Mouse (Mus musculus): ENCODE measurements at regions not wholly inside any gene's neighbourhood (a gene's known extent, or its start where the extent isn't known, plus 50 kb on each side); places are given as distances from the start of the nearest gene placed in this dataset.

GRCm38 (mm10) chr16:75291194-75291593 is 294.7 kb downstream of the Lipi start:
- WGBS = 43% methylated on average over 4 of the region's 4 CpGs
- no peak overlapping the region for H3K9ac ChIP-seq (replicated peaks; ENCODE audit: low read length, poor library complexity, severe bottlenecking)

GRCm38 (mm10) chr16:75287150-75287549 is 298.7 kb downstream of the Lipi start:
- 96% methylated on average over 1 of the region's 1 CpGs for WGBS
- Histone ChIP-seq H3K4me2 (ENCODE audit: low read depth, low read length, poor library complexity, severe bottlenecking) (no peak overlapping the region), H3K9me3 (ENCODE audit: low read length) (no peaks in the 10 kb centered on the region), H3K36me3 (ENCODE audit: insufficient read depth, low read length) (no peaks in the 10 kb centered on the region), H3K27me3 (ENCODE audit: insufficient read depth, low read length) (no peaks in the 10 kb centered on the region), H3K9ac (replicated peaks; ENCODE audit: low read length, poor library complexity, severe bottlenecking) (no peak overlapping the region), H3K4me1 (ENCODE audit: insufficient read depth, low read length) (no peaks in the 10 kb centered on the region), H3K27ac (ENCODE audit: low read depth, low read length) (no peak overlapping the region), H3K4me3 (ENCODE audit: low read depth, low read length) (no peak overlapping the region)
- TF ChIP-seq CTCF (IDR thresholded peaks at IDR 0.05) = no peak
- DNase-seq (ENCODE audit: low spot score) (no peak), ATAC-seq (ENCODE audit: low FRiP score) (no peak)

More at GRCm38 (mm10) chr16:75291194-75291593, 294.7 kb downstream of the Lipi start:
- Histone ChIP-seq H3K36me3 (ENCODE audit: insufficient read depth, low read length) (no peaks in the 10 kb centered on the region), H3K27me3 (ENCODE audit: insufficient read depth, low read length) (no peaks in the 10 kb centered on the region), H3K9me3 (ENCODE audit: low read length) (no peaks in the 10 kb centered on the region), H3K4me2 (ENCODE audit: low read depth, low read length, poor library complexity, severe bottlenecking) (no peak overlapping the region), H3K4me1 (ENCODE audit: insufficient read depth, low read length) (no peaks in the 10 kb centered on the region), H3K27ac (ENCODE audit: low read depth, low read length) (no peak overlapping the region), H3K4me3 (ENCODE audit: low read depth, low read length) (no peak overlapping the region)
- DNase-seq (ENCODE audit: low spot score) (peak; percentile 39), ATAC-seq (ENCODE audit: low FRiP score) (no peak)
- TF ChIP-seq CTCF (IDR thresholded peaks at IDR 0.05) = peak; percentile 73

- Histone ChIP-seq H3K9ac (replicated peaks; ENCODE audit: low read length, poor library complexity, severe bottlenecking) (no peak overlapping the region), H3K27ac (ENCODE audit: low read depth, low read length) (no peak overlapping the region), H3K4me2 (ENCODE audit: low read depth, low read length, poor library complexity, severe bottlenecking) (no peak overlapping the region), H3K4me3 (ENCODE audit: low read depth, low read length) (no peak overlapping the region), H3K9me3 (ENCODE audit: low read length) (no peaks in the 10 kb centered on the region), H3K27me3 (ENCODE audit: insufficient read depth, low read length) (no peaks in the 10 kb centered on the region), H3K36me3 (ENCODE audit: insufficient read depth, low read length) (no peaks in the 10 kb centered on the region), H3K4me1 (ENCODE audit: insufficient read depth, low read length) (no peaks in the 10 kb centered on the region)
- DNase-seq (ENCODE audit: low spot score) (no peak), ATAC-seq (ENCODE audit: low FRiP score) (no peak)
- 90% methylated on average over 2 of the region's 2 CpGs for WGBS
- TF ChIP-seq CTCF (IDR thresholded peaks at IDR 0.05) = no peak
These were observed 300.1 kb downstream of the Lipi start for GRCm38 (mm10) chr16:75285811-75286210.

GRCm38 (mm10) chr16:75263903-75264302 is 322.0 kb downstream of the Lipi start:
- Histone ChIP-seq H3K4me3 (ENCODE audit: low read depth, low read length) (no peak overlapping the region), H3K27ac (ENCODE audit: low read depth, low read length) (no peak overlapping the region), H3K4me2 (ENCODE audit: low read depth, low read length, poor library complexity, severe bottlenecking) (no peak overlapping the region), H3K9me3 (ENCODE audit: low read length) (no peaks in the 10 kb centered on the region), H3K4me1 (ENCODE audit: insufficient read depth, low read length) (no peaks in the 10 kb centered on the region), H3K36me3 (ENCODE audit: insufficient read depth, low read length) (no peaks in the 10 kb centered on the region), H3K9ac (replicated peaks; ENCODE audit: low read length, poor library complexity, severe bottlenecking) (no peak overlapping the region), H3K27me3 (ENCODE audit: insufficient read depth, low read length) (no peaks in the 10 kb centered on the region)
- ATAC-seq (ENCODE audit: low FRiP score) (no peak), DNase-seq (ENCODE audit: low spot score) (peak; percentile 8)
- 65% methylated on average over 6 of the region's 6 CpGs for WGBS
- no peak for TF ChIP-seq CTCF (IDR thresholded peaks at IDR 0.05)

- no peak for DNase-seq (ENCODE audit: low spot score)
- Histone ChIP-seq H3K36me3 (ENCODE audit: insufficient read depth, low read length) (no peaks in the 10 kb centered on the region), H3K9me3 (ENCODE audit: low read length) (no peaks in the 10 kb centered on the region), H3K9ac (replicated peaks; ENCODE audit: low read length, poor library complexity, severe bottlenecking) (no peak overlapping the region), H3K4me3 (ENCODE audit: low read depth, low read length) (no peak overlapping the region), H3K27me3 (ENCODE audit: insufficient read depth, low read length) (no peaks in the 10 kb centered on the region), H3K27ac (ENCODE audit: low read depth, low read length) (no peak overlapping the region), H3K4me2 (ENCODE audit: low read depth, low read length, poor library complexity, severe bottlenecking) (no peak overlapping the region), H3K4me1 (ENCODE audit: insufficient read depth, low read length) (no peaks in the 10 kb centered on the region)
- 91% methylated on average over 1 of the region's 1 CpGs for WGBS
- no peak for TF ChIP-seq CTCF (IDR thresholded peaks at IDR 0.05)
- ATAC-seq (ENCODE audit: low FRiP score) = no peak
These were observed 330.9 kb downstream of the Lipi start for GRCm38 (mm10) chr16:75254981-75255380.

- H3K9ac ChIP-seq (replicated peaks; ENCODE audit: low read length, poor library complexity, severe bottlenecking) = no peak overlapping the region
- no peak overlapping the region for H3K4me3 ChIP-seq (ENCODE audit: low read depth, low read length)
- no peaks in the 10 kb centered on the region for H3K27me3 ChIP-seq (ENCODE audit: insufficient read depth, low read length)
- DNase-seq (ENCODE audit: low spot score) = peak; percentile 39
- no peaks in the 10 kb centered on the region for H3K9me3 ChIP-seq (ENCODE audit: low read length)
- no peak for TF ChIP-seq CTCF (IDR thresholded peaks at IDR 0.05)
- no peak overlapping the region for H3K4me2 ChIP-seq (ENCODE audit: low read depth, low read length, poor library complexity, severe bottlenecking)
- WGBS = 17% methylated on average over 5 of the region's 5 CpGs
- ATAC-seq (ENCODE audit: low FRiP score) = no peak
- H3K27ac ChIP-seq (ENCODE audit: low read depth, low read length) = no peak overlapping the region
- H3K4me1 ChIP-seq (ENCODE audit: insufficient read depth, low read length) = no peaks in the 10 kb centered on the region
- no peaks in the 10 kb centered on the region for H3K36me3 ChIP-seq (ENCODE audit: insufficient read depth, low read length)
These were observed 336.7 kb downstream of the Lipi start for GRCm38 (mm10) chr16:75249170-75249569.
